Mouse (Mus musculus): ENCODE measurements around the gene Dnah10.

DNA sequence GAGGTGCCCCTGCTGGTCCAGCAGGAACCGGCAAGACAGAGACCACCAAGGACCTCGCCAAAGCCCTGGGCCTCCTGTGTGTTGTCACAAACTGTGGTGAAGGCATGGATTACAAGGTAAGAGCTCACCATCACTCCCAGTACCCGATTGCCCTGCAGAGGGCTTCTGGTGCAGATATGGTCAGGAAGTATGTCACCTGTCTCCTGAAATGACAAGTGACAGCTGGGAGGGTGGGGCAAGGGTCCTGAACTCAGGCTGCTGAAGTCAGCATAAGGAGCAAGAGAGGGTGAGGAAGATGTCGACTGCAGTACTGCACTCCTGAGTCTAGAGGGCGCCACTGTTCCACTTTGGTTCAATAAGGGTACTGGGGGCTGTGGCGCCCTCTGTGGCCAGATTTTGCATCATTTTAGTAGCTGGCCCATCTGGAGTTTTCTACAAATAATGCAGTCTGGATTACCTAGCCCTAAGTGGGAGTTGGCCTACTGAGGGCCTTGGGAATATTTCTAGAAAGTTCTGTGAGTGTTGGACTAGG lies 52.4 kb downstream of the Dnah10 start:
- TF ChIP-seq CTCF (IDR thresholded peaks at IDR 0.05; ENCODE audit: extremely low read depth, insufficient read depth, low read length): peak; percentile 87
- TF ChIP-seq POLR2A (IDR thresholded peaks at IDR 0.05; ENCODE audit: extremely low read depth, insufficient read depth, low read length): no peak

Measured in cortical plate, adult 2 months (tissue).